Mouse (Mus musculus) limb, embryonic 12.5 days (tissue): ENCODE measurements around the gene Lrrc20. TPM values are rescaled to one million over a fixed set of nuclear protein-coding genes. Genes with fewer than 3 reads are reported as not detected.

Source experiments
- ATAC-seq: fragments of 200-750 bp; cut with Nextera tagmentation; 2 replicates; pipeline ENCODE4 v1.8.0; 2017; ENCODE audit warnings: low read depth, moderate TSS enrichment; ENCODE audit not compliant: insufficient number of reproducible peaks, insufficient read depth, low FRiP score, low TSS enrichment
- H3K27ac ChIP-seq: fragments of 300-500 bp; sonication (generic); 2 replicates; pipeline ENCODE4 v1.5.1; 2016; ENCODE audit warnings: mild to moderate bottlenecking, moderate library complexity
- H3K27me3 ChIP-seq: fragments of 300-500 bp; sonication (generic); 2 replicates; pipeline ENCODE4 v1.6.1; 2016; ENCODE audit warnings: mild to moderate bottlenecking, moderate library complexity
- H3K36me3 ChIP-seq: fragments of 300-500 bp; sonication (generic); 2 replicates; pipeline ENCODE4 v1.6.1; 2016; ENCODE audit warnings: mild to moderate bottlenecking, moderate library complexity
- H3K4me1 ChIP-seq: fragments of 300-500 bp; sonication (generic); replicated peaks from 2 replicates; pipeline ENCODE4 v1.6.1; 2016
- H3K4me2 ChIP-seq: fragments of 300-500 bp; sonication (generic); 2 replicates; pipeline ENCODE4 v1.6.1; 2016; ENCODE audit warnings: mild to moderate bottlenecking, moderate library complexity
- H3K4me3 ChIP-seq: fragments of 300-500 bp; sonication (generic); replicated peaks from 2 replicates; pipeline ENCODE4 v1.5.1; 2016; ENCODE audit warnings: mild to moderate bottlenecking
- H3K9ac ChIP-seq: fragments of 300-500 bp; sonication (generic); replicated peaks from 2 replicates; pipeline ENCODE4 v1.6.1; 2016; ENCODE audit warnings: mild to moderate bottlenecking, moderate library complexity
- H3K9me3 ChIP-seq: fragments of 300-500 bp; sonication (generic); 2 replicates; pipeline ENCODE4 v1.6.1; 2016; ENCODE audit warnings: mild to moderate bottlenecking, moderate library complexity
- WGBS: fragments of 180-500 bp; shearing (Covaris S2); methylation state at CpG from one replicate; pipeline ENCODE4 v1.1.7; 2016; 5-methylcytosine and 5-hydroxymethylcytosine counted together
- polyA plus RNA-seq: library from polyadenylated mRNA; unstranded; fragments of >200 nt; fragmentation: Nextera tagmentation; extraction: Ambion mirVana; gene quantifications from 2 replicates; pipeline ENCODE4 v1.2.1, GENCODE M21; 2016

The Lrrc20 gene
- polyA plus RNA-seq, 1 experiment from 2014 or later, result 11.6 TPM

DNA sequence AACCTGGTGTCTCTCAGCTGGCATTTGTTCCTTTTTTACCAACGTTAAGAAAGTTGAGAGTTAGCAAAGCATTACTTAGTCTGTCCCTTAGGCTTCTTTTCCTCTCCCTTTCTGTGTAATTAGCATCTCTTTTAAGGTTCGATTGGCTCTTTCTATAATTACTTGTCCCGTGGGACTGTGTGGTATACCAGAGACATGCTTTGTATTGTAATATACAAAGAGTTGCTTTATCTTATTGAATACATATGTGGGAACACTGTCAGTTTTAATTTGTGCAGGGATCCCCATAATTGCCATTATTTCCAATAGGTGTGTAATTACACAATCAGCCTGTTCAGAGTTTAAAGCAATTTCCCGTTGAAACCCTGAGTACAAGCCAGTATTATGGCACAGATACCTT, 62.8 kb downstream of the Lrrc20 start:
- ATAC-seq, result no peak
- peaks cover 49% of the 10 kb centered on the region for H3K4me1 ChIP-seq
- 0 out of 2 replicates have a peak, but pooled peaks cover 4% of the 10 kb centered on the region for H3K36me3 ChIP-seq
- no peak overlapping the region for H3K9ac ChIP-seq
- H3K27me3 ChIP-seq, result no peaks in the 10 kb centered on the region
- no peak overlapping the region for H3K27ac ChIP-seq
- H3K4me3 ChIP-seq, result no peak overlapping the region
- 48% methylated on average over 4 of the region's 4 CpGs for WGBS
- H3K4me2 ChIP-seq, result no peak overlapping the region
- no peaks in the 10 kb centered on the region for H3K9me3 ChIP-seq

DNA sequence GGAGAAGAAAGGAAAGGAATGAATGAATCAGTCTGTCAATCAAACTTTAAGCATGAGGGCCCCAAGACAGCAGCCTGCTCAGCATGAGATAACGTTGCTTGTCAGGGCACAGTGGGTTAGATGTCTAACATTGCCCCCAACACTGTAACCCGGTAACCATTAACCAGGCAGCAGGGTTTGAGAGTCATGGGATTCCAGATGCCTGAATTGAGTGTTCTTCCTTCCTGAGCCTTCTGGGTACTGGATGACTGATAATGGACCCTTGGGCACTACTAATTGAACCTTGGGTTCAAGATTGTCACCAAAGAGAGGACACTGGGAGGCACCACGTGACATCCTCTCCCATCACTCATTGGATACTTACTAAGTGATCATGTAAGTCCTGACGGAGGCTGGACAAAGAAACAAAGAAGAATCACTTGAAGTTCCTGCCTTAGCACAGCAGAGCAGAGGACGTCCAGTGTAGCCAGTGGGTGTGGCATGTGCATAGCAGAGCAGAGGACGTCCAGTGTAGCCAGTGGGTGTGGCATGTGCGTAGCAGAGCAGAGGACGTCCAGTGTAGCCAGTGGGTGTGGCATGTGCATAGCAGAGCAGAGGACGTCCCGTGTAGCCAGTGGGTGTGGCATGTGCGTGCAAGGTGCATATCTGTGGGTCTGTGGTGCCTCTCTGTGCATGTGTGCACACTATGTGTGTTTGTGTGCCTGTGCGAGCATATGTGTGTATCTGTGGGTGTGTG, 68.7 kb downstream of the Lrrc20 start:
- H3K27ac ChIP-seq, result no peak overlapping the region
- H3K4me1 ChIP-seq, result peaks cover 20% of the 10 kb centered on the region
- no peak for ATAC-seq
- H3K4me2 ChIP-seq, result no peak overlapping the region
- no peaks in the 10 kb centered on the region for H3K36me3 ChIP-seq
- H3K27me3 ChIP-seq, result no peaks in the 10 kb centered on the region
- no peak overlapping the region for H3K9ac ChIP-seq
- no peaks in the 10 kb centered on the region for H3K9me3 ChIP-seq
- no peak overlapping the region for H3K4me3 ChIP-seq
- 62% methylated on average over 12 of the region's 12 CpGs for WGBS

DNA sequence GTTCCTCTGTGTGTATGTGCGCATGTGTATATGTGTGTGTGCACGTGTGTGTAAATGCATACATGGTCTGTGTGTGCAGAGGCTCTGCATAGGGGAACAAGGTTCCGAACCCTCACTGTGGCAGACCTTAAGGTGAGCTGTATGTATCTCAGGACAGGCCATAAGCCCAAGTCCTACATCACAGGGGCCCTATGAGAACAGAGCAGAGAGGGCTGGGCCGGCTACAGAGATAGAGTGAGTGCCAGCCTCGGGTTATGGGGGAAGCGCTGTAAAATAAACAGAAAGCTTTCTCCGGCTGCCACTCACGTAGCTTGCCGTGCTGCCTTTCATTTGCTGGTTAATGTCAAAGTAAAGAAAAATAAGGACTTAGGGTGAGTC, 69.3 kb downstream of the Lrrc20 start:
- H3K36me3 ChIP-seq, result no peaks in the 10 kb centered on the region
- H3K9ac ChIP-seq, result no peak overlapping the region
- H3K4me2 ChIP-seq, result no peak overlapping the region
- H3K4me3 ChIP-seq, result no peak overlapping the region
- no peaks in the 10 kb centered on the region for H3K9me3 ChIP-seq
- WGBS, result 49% methylated on average over 9 of the region's 9 CpGs
- peaks cover 20% of the 10 kb centered on the region for H3K4me1 ChIP-seq
- H3K27ac ChIP-seq, result no peak overlapping the region
- H3K27me3 ChIP-seq, result no peaks in the 10 kb centered on the region
- no peak for ATAC-seq

DNA sequence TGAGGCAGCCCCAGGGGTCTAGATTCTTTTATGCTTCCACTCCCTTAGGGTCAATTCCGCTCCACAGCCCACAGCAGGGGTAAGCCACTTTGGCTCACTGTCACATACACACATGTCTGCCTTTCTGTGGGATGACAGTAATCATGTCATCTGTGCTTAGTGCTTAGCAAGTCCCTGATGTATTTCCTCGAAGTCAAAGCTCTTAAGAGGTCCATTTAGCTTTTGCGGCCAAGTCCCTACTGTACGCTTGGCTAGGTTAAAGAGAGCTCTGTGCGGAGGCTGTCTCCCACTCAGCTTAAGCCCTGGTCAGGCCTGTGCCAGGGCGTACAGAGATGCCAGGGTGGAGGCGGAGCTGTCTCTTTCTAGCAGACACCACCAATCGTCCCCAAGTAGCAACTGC, 74.5 kb downstream of the Lrrc20 start:
- H3K9ac ChIP-seq, result no peak overlapping the region
- H3K27ac ChIP-seq, result no peak overlapping the region

DNA sequence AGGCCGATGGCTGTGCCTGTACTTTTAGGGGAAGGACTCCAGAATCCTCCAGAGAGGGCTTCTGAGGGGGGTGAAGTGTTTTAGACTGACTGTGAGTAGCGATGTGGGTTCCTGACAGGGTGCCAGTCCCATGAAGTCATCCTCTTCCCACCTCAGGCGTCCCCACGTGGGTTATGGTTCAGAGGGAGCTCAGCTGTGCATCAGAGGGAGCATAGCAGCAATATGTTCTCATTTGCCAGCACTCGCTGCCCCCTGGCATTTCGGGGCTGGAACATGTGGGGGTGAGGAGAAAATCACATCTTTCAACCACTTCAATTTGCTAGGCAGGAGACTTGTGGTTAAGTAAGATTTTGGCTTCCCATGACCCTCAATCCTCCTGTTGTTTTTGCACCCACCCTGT, 79.6 kb downstream of the Lrrc20 start:
- 87% methylated on average over 6 of the region's 6 CpGs for WGBS
- Histone ChIP-seq H3K27me3 (no peaks in the 10 kb centered on the region), H3K27ac (no peak overlapping the region), H3K4me2 (no peak overlapping the region), H3K4me1 (no peaks in the 10 kb centered on the region), H3K4me3 (no peak overlapping the region), H3K9ac (no peak overlapping the region), H3K36me3 (peaks cover 7% of the 10 kb centered on the region; the same call in 1 of the 2 replicates), H3K9me3 (peaks cover 3% of the 10 kb centered on the region; the same call in 1 of the 2 replicates)
- ATAC-seq, result no peak

More for the DNA sequence above, 74.5 kb downstream of the Lrrc20 start:
- Histone ChIP-seq H3K9me3 (no peaks in the 10 kb centered on the region), H3K4me3 (no peak overlapping the region), H3K36me3 (no peaks in the 10 kb centered on the region), H3K4me1 (peaks cover 1% of the 10 kb centered on the region; the same call in 1 of the 2 replicates), H3K27me3 (no peaks in the 10 kb centered on the region), H3K4me2 (no peak overlapping the region)
- no peak for ATAC-seq
- 85% methylated on average over 8 of the region's 8 CpGs for WGBS

DNA sequence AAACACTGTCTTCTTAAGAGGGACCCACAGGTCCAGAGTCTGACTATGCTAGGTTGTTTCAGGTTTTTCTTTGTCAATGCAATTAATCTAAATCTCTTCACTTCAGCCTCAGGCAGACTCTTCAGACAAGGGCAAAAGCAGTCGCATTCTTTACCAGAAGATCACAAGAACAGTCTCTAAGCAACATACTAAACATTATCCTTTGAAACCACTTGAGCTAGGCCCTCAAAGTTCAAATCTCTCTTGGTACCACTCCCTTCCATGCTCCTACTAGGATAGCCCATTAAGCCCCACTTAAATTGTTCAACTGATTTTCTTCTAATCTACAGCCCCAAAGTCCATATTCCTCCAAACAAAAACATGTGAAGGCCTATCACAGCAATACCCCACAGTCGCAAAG, 83.0 kb downstream of the Lrrc20 start:
- Histone ChIP-seq H3K9me3 (peaks cover 3% of the 10 kb centered on the region; the same call in 1 of the 2 replicates), H3K4me1 (no peaks in the 10 kb centered on the region), H3K27ac (no peak overlapping the region), H3K27me3 (no peaks in the 10 kb centered on the region), H3K36me3 (peaks cover 7% of the 10 kb centered on the region; the same call in 1 of the 2 replicates), H3K4me2 (no peak overlapping the region), H3K9ac (no peak overlapping the region), H3K4me3 (no peak overlapping the region)
- ATAC-seq, result no peak
- 80% methylated on average over 2 of the region's 2 CpGs for WGBS

DNA sequence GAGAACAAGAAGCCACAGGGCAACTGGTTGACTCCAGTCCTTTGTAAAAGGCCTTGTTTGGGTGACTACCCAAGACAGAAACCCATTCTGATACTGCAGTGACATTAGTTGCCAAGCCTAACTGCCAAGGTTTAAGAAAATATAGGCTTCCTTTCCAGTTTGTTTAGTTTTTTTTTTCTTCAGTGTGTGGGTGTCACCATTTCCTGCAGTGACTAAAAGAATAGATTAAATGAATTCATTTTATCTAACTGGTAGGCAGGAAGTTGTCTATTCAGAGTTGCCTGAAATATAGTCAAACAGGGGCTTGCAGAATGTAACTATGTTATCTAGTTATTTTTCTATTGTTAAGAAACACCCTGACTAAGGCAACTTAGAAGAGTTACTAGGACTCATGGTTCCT, 83.9 kb downstream of the Lrrc20 start:
- no peak for ATAC-seq
- Histone ChIP-seq H3K9me3 (peaks cover 3% of the 10 kb centered on the region; the same call in 1 of the 2 replicates), H3K4me2 (no peak overlapping the region), H3K9ac (no peak overlapping the region), H3K36me3 (peaks cover 7% of the 10 kb centered on the region; the same call in 1 of the 2 replicates), H3K4me1 (no peaks in the 10 kb centered on the region), H3K4me3 (no peak overlapping the region), H3K27me3 (no peaks in the 10 kb centered on the region), H3K27ac (no peak overlapping the region)

DNA sequence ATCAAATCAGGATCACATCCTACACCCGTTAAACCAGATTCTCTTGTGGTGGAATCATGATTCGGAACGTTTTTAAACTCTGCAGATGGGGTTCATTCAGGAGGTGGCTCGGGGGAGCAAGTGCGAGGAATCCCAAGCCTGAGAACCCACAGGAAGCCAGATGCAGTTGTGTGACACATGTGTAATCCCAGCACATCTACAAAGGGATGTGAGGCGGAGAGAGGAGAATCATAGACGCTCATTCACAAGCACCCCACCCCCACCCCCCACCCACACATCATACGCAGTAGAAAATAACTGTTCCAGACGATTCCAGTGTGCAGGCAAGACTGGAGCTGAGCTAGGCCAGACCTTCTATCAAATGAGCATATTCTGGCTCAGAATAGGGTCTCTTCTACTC, 87.9 kb downstream of the Lrrc20 start:
- 77% methylated on average over 9 of the region's 9 CpGs for WGBS
- Histone ChIP-seq H3K36me3 (0 out of 2 replicates have a peak, but pooled peaks cover 4% of the 10 kb centered on the region), H3K27me3 (no peaks in the 10 kb centered on the region), H3K4me3 (no peak overlapping the region), H3K9ac (no peak overlapping the region), H3K4me1 (no peaks in the 10 kb centered on the region), H3K4me2 (no peak overlapping the region), H3K27ac (no peak overlapping the region), H3K9me3 (no peaks in the 10 kb centered on the region)
- no peak for ATAC-seq

DNA sequence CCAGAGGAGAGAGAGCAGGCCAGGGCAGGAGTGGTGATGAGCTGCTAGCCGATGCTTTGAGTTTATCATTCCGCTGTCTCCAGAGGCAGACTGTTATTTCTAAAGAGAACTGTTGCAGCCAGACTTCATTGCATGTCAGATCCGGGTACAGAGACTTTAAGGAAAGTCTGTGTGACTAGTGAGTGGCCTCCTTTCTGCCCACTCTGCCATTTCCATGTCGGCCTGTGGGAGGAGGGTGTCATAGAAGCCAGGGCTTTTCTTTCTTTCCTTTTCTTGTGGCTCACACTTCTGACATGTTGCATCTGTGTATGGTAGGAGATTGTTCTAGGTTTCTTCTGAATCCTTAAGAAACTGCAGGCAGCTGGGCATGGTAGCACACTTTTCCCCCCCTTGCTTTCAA, 88.8 kb downstream of the Lrrc20 start:
- WGBS, result 84% methylated on average over 4 of the region's 4 CpGs
- Histone ChIP-seq H3K9me3 (no peaks in the 10 kb centered on the region), H3K27ac (no peak overlapping the region), H3K9ac (no peak overlapping the region), H3K4me3 (no peak overlapping the region), H3K4me1 (no peaks in the 10 kb centered on the region), H3K4me2 (no peak overlapping the region), H3K27me3 (no peaks in the 10 kb centered on the region), H3K36me3 (no peaks in the 10 kb centered on the region)
- ATAC-seq, result no peak

DNA sequence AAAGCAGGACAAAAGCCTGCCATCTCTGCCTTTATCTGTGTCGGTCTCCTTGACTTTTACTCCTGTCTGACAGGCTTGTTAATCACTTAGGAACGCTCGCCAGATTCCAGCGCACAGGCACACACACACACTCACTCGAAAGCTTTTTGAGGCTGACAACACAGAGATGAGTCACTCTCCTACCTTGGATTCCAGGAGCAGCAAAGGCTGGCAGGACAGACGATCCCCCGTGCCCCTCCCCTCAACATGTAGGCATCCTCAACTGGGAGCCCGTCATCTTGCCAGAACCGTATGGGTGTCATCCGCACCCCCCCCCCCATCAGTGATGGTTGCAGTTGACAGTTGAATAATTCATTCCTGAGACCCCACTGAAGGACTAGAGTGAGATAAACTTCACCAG, 94.6 kb downstream of the Lrrc20 start:
- 59% methylated on average over 10 of the region's 10 CpGs for WGBS

DNA sequence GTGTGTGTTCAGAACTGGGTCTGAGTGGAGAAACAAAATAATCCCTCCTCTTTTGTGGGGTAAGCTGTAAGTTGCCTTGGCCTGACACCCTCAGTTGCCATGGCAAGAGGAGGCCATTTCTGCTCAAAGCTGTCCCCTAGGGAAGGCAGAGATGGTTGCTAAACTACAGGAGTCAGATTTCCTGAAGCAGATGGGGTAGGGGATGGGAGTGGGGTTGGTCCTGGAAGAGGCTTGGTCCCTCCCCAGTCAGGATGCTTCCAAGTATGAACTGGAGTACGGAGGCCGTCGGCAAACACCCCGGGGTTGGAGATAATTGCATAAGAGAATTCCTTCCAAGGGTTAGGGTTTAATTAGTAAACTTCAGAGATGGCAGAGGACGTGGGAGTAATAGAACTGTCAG, 96.5 kb downstream of the Lrrc20 start:
- H3K9ac ChIP-seq, result no peak overlapping the region
- H3K27me3 ChIP-seq, result no peaks in the 10 kb centered on the region
- no peaks in the 10 kb centered on the region for H3K36me3 ChIP-seq
- H3K4me1 ChIP-seq, result 0 out of 2 replicates have a peak, but pooled peaks cover 8% of the 10 kb centered on the region
- ATAC-seq, result no peak
- H3K9me3 ChIP-seq, result no peaks in the 10 kb centered on the region
- no peak overlapping the region for H3K27ac ChIP-seq
- H3K4me3 ChIP-seq, result no peak overlapping the region
- 55% methylated on average over 5 of the region's 5 CpGs for WGBS
- no peak overlapping the region for H3K4me2 ChIP-seq

More for the DNA sequence above, 94.6 kb downstream of the Lrrc20 start:
- Histone ChIP-seq H3K27me3 (no peaks in the 10 kb centered on the region), H3K9ac (no peak overlapping the region), H3K4me2 (no peak overlapping the region), H3K4me1 (0 out of 2 replicates have a peak, but pooled peaks cover 5% of the 10 kb centered on the region), H3K4me3 (no peak overlapping the region), H3K9me3 (no peaks in the 10 kb centered on the region), H3K36me3 (no peaks in the 10 kb centered on the region), H3K27ac (no peak overlapping the region)
- ATAC-seq, result no peak
